Mouse (Mus musculus) limb, embryonic 14.5 days (tissue): ENCODE results near the gene Fap. TPM values are rescaled to one million over a fixed set of nuclear protein-coding genes. Genes with fewer than 3 reads are reported as not detected.

ENCODE experiments used
- ATAC-seq: fragments of 200-750 bp; cut with Nextera tagmentation; 2 replicates; pipeline ENCODE4 v1.8.0; 2017; ENCODE audit warnings: low read depth, moderate number of reproducible peaks, moderate TSS enrichment; ENCODE audit not compliant: low FRiP score
- DNase-seq: peaks from one replicate; pipeline ENCODE4 v3.0.0-alpha.2; 2015; ENCODE audit warnings: low spot score
- H3K27ac ChIP-seq: fragments of 300-500 bp; sonication (generic); replicated peaks from 2 replicates; pipeline ENCODE4 v1.5.1; 2014; ENCODE audit warnings: low read depth, mild to moderate bottlenecking, low read length, moderate library complexity, mixed read lengths
- H3K27me3 ChIP-seq: fragments of 300-500 bp; sonication (generic); 2 replicates; pipeline ENCODE4 v1.6.1; 2014; ENCODE audit warnings: low read length, mixed read lengths; ENCODE audit not compliant: control insufficient read depth, insufficient read depth
- H3K36me3 ChIP-seq: fragments of 300-500 bp; sonication (generic); 2 replicates; pipeline ENCODE4 v1.6.1; 2014; ENCODE audit warnings: mild to moderate bottlenecking, low read length, moderate library complexity, mixed read lengths; ENCODE audit not compliant: control insufficient read depth, insufficient read depth
- H3K4me1 ChIP-seq: fragments of 300-500 bp; sonication (generic); 2 replicates; pipeline ENCODE4 v1.6.1; 2014; ENCODE audit warnings: antibody characterized with exemption, low read length, mixed read lengths; ENCODE audit not compliant: control insufficient read depth, insufficient read depth
- H3K4me2 ChIP-seq: fragments of 300-500 bp; sonication (generic); replicated peaks from 2 replicates; pipeline ENCODE4 v1.6.1; 2014; ENCODE audit warnings: low read depth, mild to moderate bottlenecking, low read length, moderate library complexity; ENCODE audit not compliant: severe bottlenecking
- H3K4me3 ChIP-seq: fragments of 300-500 bp; sonication (generic); replicated peaks from 2 replicates; pipeline ENCODE4 v1.5.1; 2014; ENCODE audit warnings: low read length
- H3K9ac ChIP-seq: fragments of 300-500 bp; sonication (generic); 2 replicates; pipeline ENCODE4 v1.6.1; 2014; ENCODE audit warnings: mild to moderate bottlenecking, low read depth, low read length, moderate library complexity; ENCODE audit not compliant: severe bottlenecking
- H3K9me3 ChIP-seq: fragments of 300-500 bp; sonication (generic); 2 replicates; pipeline ENCODE4 v1.6.1; 2016; ENCODE audit warnings: low read length; ENCODE audit not compliant: control insufficient read depth
- POLR2A ChIP-seq: fragments of 200-500 bp; IDR thresholded peaks from 2 replicates; pipeline ENCODE4 v1.8.0; 2012; ENCODE audit warnings: inconsistent platforms, mild to moderate bottlenecking, moderate library complexity, borderline replicate concordance; ENCODE audit not compliant: insufficient read depth, insufficient read length; ENCODE audit errors: extremely low read depth
- WGBS: fragments of 180-500 bp; shearing (Covaris S2); extraction: QIAGEN DNeasy Blood & Tissue Kit; methylation state at CpG from one replicate; pipeline ENCODE4 v1.1.7; 2014; 5-methylcytosine and 5-hydroxymethylcytosine counted together
- polyA plus RNA-seq, 2 experiments: library from polyadenylated mRNA; depleted of rRNA in 1 of 2; stranded (reverse) in 1 of 2; unstranded in 1 of 2; fragments of >200 nt; fragmentation: Nextera tagmentation in 1 of 2; extraction: Ambion mirVana in 1 of 2; gene quantifications; 2 replicates each; pipeline versions ENCODE4 v1.2.1 to v1.2.3; 2012 to 2014

Fap gene
- polyA plus RNA-seq, 2 experiments: 29.9 to 31.9 TPM

GRCm38 (mm10) chr2:62498086-62498485, 75.8 kb downstream of the Fap start:
- DNase-seq (no peak), ATAC-seq (no peak)
- Histone ChIP-seq H3K4me1 (no peaks in the 10 kb centered on the region), H3K36me3 (no peaks in the 10 kb centered on the region), H3K27me3 (no peaks in the 10 kb centered on the region), H3K4me3 (no peak overlapping the region), H3K4me2 (no peak overlapping the region), H3K27ac (no peak overlapping the region), H3K9me3 (no peaks in the 10 kb centered on the region), H3K9ac (no peak overlapping the region)
- no peak for TF ChIP-seq POLR2A
- WGBS: 78% methylated on average over 4 of the region's 4 CpGs

GRCm38 (mm10) chr2:62497333-62498002, 76.4 kb downstream of the Fap start:
- H3K27ac ChIP-seq: no peak overlapping the region
- ATAC-seq (no peak), DNase-seq (no peak)
- no peak overlapping the region for H3K4me3 ChIP-seq
- WGBS: 56% methylated on average over 5 of the region's 5 CpGs
- no peaks in the 10 kb centered on the region for H3K9me3 ChIP-seq
- H3K9ac ChIP-seq: no peak overlapping the region
- no peaks in the 10 kb centered on the region for H3K27me3 ChIP-seq
- no peaks in the 10 kb centered on the region for H3K36me3 ChIP-seq
- H3K4me1 ChIP-seq: no peaks in the 10 kb centered on the region
- H3K4me2 ChIP-seq: no peak overlapping the region
- no peak for TF ChIP-seq POLR2A

DNA sequence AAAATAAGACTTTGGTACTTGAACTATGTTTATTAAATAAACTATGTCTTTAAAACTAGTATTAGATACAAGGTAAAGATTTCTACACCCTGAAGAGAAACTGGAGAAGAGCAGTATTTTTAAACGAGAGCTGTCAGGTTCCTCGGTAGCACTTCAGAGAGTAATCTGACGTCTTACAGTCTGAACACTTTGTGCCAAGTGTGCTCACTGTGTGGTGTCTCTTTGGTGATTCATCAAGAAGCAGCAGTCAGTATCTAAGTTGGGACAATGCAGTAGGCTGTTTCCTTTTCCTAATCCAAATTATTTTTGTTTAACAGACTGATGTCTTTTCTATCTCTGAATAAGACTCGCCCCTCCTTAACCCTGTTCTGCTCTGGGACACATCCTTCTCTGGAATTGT, 78.5 kb downstream of the Fap start:
- Histone ChIP-seq H3K9me3 (no peaks in the 10 kb centered on the region), H3K9ac (no peak overlapping the region), H3K27ac (no peak overlapping the region), H3K36me3 (no peaks in the 10 kb centered on the region), H3K27me3 (no peaks in the 10 kb centered on the region), H3K4me3 (no peak overlapping the region), H3K4me1 (no peaks in the 10 kb centered on the region), H3K4me2 (no peak overlapping the region)
- ATAC-seq (no peak), DNase-seq (no peak)
- no peak for TF ChIP-seq POLR2A
- 74% methylated on average over 4 of the region's 4 CpGs for WGBS

GRCm38 (mm10) chr2:62489832-62490231, 84.0 kb downstream of the Fap start:
- DNase-seq (no peak), ATAC-seq (no peak)
- Histone ChIP-seq H3K9ac (no peak overlapping the region), H3K4me1 (no peaks in the 10 kb centered on the region), H3K4me2 (no peak overlapping the region), H3K27me3 (no peaks in the 10 kb centered on the region), H3K4me3 (no peak overlapping the region), H3K9me3 (no peaks in the 10 kb centered on the region), H3K36me3 (no peaks in the 10 kb centered on the region), H3K27ac (no peak overlapping the region)
- TF ChIP-seq POLR2A: no peak
- 91% methylated on average over 6 of the region's 6 CpGs for WGBS

- no peaks in the 10 kb centered on the region for H3K27me3 ChIP-seq
- no peak overlapping the region for H3K4me2 ChIP-seq
- ATAC-seq: no peak
- H3K4me3 ChIP-seq: no peak overlapping the region
- H3K4me1 ChIP-seq: no peaks in the 10 kb centered on the region
- 91% methylated on average over 3 of the region's 3 CpGs for WGBS
- no peak overlapping the region for H3K9ac ChIP-seq
- no peaks in the 10 kb centered on the region for H3K36me3 ChIP-seq
- H3K27ac ChIP-seq: no peak overlapping the region
- H3K9me3 ChIP-seq: no peaks in the 10 kb centered on the region
- TF ChIP-seq POLR2A: no peak
- DNase-seq: no peak
Measured at GRCm38 (mm10) chr2:62484906-62485305, 89.0 kb downstream of the Fap start.
